Mouse (Mus musculus): ENCODE results near the gene Nkx1-1. TPM values are rescaled to one million over a fixed set of nuclear protein-coding genes. Genes with fewer than 3 reads are reported as not detected.

Nkx1-1 gene
- total RNA-seq (2021) = not detected in 2 replicates
- long read RNA-seq, experiment 1 = 0 reads
- long read RNA-seq, experiment 2 = 0 reads

GRCm38 (mm10) chr5:33433201-33434138 lies at the start of gene Nkx1-1:
Nkx1-1 (minus strand) TSS chr5:33433976.
- no peak for DNase-seq

GRCm38 (mm10) chr5:33481318-33481685 lies 47.5 kb upstream of the Nkx1-1 start:
- DNase-seq = no peak

GRCm38 (mm10) chr5:33480582-33481317 lies 47.0 kb upstream of the Nkx1-1 start:
- no peak for DNase-seq

- no peak for DNase-seq
These were observed 31.7 kb upstream of the Nkx1-1 start for GRCm38 (mm10) chr5:33465464-33465863.

GRCm38 (mm10) chr5:33464390-33464789 lies 30.6 kb upstream of the Nkx1-1 start:
- peak; percentile 32 for DNase-seq

- no peak for DNase-seq
These were observed 25.3 kb upstream of the Nkx1-1 start for GRCm38 (mm10) chr5:33459111-33459510.

- DNase-seq = no peak
These were observed 24.4 kb upstream of the Nkx1-1 start for GRCm38 (mm10) chr5:33458132-33458622.

GRCm38 (mm10) chr5:33455737-33456136 lies 22.0 kb upstream of the Nkx1-1 start:
- no peak for DNase-seq

- no peak for DNase-seq
These were observed 10.0 kb upstream of the Nkx1-1 start for GRCm38 (mm10) chr5:33443794-33444193.

- peak; percentile 61 for DNase-seq
These were observed 9.3 kb upstream of the Nkx1-1 start for GRCm38 (mm10) chr5:33442927-33443710.

GRCm38 (mm10) chr5:33438214-33438613 lies 4.4 kb upstream of the Nkx1-1 start:
- peak; percentile 97 for DNase-seq

GRCm38 (mm10) chr5:33435941-33436340 lies 2.2 kb upstream of the Nkx1-1 start:
- DNase-seq = no peak

- DNase-seq = no peak
These were observed 1.4 kb upstream of the Nkx1-1 start for GRCm38 (mm10) chr5:33435151-33435550.

GRCm38 (mm10) chr5:33434141-33434780 lies 485 bp upstream of the Nkx1-1 start:
- peak; percentile 8 for DNase-seq

- DNase-seq = no peak
These were observed 1.5 kb downstream of the Nkx1-1 start for GRCm38 (mm10) chr5:33432057-33432935.

GRCm38 (mm10) chr5:33431173-33432005 lies 2.4 kb downstream of the Nkx1-1 start:
- DNase-seq = peak; percentile 20

GRCm38 (mm10) chr5:33430511-33431172 lies 3.1 kb downstream of the Nkx1-1 start:
- DNase-seq = no peak

- DNase-seq = no peak
These were observed 3.7 kb downstream of the Nkx1-1 start for GRCm38 (mm10) chr5:33430106-33430505.

GRCm38 (mm10) chr5:33427461-33427860 lies 6.3 kb downstream of the Nkx1-1 start:
- no peak for DNase-seq
